Mouse (Mus musculus) CD4-positive, CD25-positive, alpha-beta regulatory T cell (primary cell): ENCODE measurements around the gene Slc9a4. TPM values are rescaled to one million over a fixed set of nuclear protein-coding genes. Genes with fewer than 3 reads are reported as not detected.

Experiments
- polyA plus RNA-seq: library from polyadenylated mRNA; unstranded; fragments of 100-300 nt; shearing (Covaris generic); gene quantifications from one replicate; pipeline ENCODE4 v1.2.1, GENCODE M21; 2017

Gene Slc9a4
- not detected for polyA plus RNA-seq

GRCm38 (mm10) chr1:40579784-40580183 lies at the start of gene Slc9a4:
Slc9a4 (plus strand) TSS chr1:40580081.

Other genes with a start within 250 kb of the Slc9a4 start
- gene Il1rl1, start 150.5 kb upstream of the Slc9a4 start, polyA plus RNA-seq, result 13.1 TPM
- gene Il18r1, start 114.5 kb upstream of the Slc9a4 start, polyA plus RNA-seq, result 21.9 TPM
- gene Il18rap, start 64.7 kb upstream of the Slc9a4 start, polyA plus RNA-seq, result 3.6 TPM
- not detected for gene Slc9a2, start 100.5 kb downstream of the Slc9a4 start, polyA plus RNA-seq
- gene Mfsd9, start 210.6 kb downstream of the Slc9a4 start, polyA plus RNA-seq, result 2.0 TPM
- not detected for gene Tmem182, start 225.5 kb downstream of the Slc9a4 start, polyA plus RNA-seq